Mouse (Mus musculus): Measurements from ENCODE around the gene Csf2rb.

- TF ChIP-seq POLR2A (IDR thresholded peaks at IDR 0.05; ENCODE audit: control insufficient read depth, low read depth, low read length) (no peak), CTCF (IDR thresholded peaks at IDR 0.05; ENCODE audit: control insufficient read depth, insufficient read depth, insufficient replicate concordance, low read depth, low read length) (no peak)
Observed at GRCm38 (mm10) chr15:78298558-78298957, 27.0 kb upstream of the Csf2rb start.

Measured in testis, adult 2 months (tissue).